17 mouse cellular contexts compared by ENCODE assay signal in the genomic region with DNA sequence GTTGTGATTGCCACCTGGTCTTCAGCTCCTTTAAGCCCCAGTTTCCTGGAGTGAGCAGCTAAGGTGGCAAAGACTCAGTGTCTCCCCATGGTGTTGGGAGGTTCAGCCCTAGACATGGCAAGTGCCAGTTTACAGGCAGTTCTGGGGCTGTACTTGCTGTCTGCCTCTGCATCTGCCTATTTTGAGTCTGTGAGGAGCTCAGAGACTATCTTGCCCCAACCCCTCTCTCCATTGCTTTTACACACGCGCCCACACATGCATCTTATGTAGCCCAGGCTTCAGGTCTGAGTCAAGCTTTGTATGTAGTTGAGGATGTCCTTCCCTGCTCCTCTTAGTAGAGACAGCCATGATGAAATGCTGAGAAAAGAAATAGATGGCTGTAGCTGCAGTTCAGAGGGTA.
"Had no signal": no experiment of that assay in that cellular context is flagged by ENCODE, and none has a peak within 500 bp of the region (broad histone marks: within the 10 kb centered on the region; RNA-seq: fewer than 3 reads in every experiment).

No protein-coding gene starts in this region.

- DNase-seq: gastrocnemius, adult 2 months; gastrocnemius, postnatal 10 days; gastrocnemius, postnatal 25 days; heart, adult 18-20 months; heart, postnatal 10 days; heart, postnatal 4 days; kidney, adult 11 months; kidney, adult 2 months; kidney, adult 9 months; kidney, postnatal 14 days; kidney, postnatal 36 days; layer of hippocampus, adult 9-11 months; layer of hippocampus, postnatal 36 days; left cerebral cortex, postnatal 4 days had no signal

- ATAC-seq: hindbrain, embryonic 16.5 days; intestine, embryonic 16.5 days; liver, embryonic 12.5 days had no signal
